Mouse (Mus musculus) adrenal gland, adult 8-10 months (tissue): ENCODE results near the gene Krtap9-5. TPM values are rescaled to one million over a fixed set of nuclear protein-coding genes. Genes with fewer than 3 reads are reported as not detected.

Experiments
- total RNA-seq, 4 experiments: library from RNA; stranded (reverse); gene quantifications; 2 replicates each; pipeline ENCODE4 v1.2.4; 2022

Gene Krtap9-5
- total RNA-seq, 4 experiments from 2014 or later, result not detected

Other genes starting within 250 kb of the Krtap9-5 start
- gene Gm14180, start 214.2 kb upstream of the Krtap9-5 start, total RNA-seq, result not detected
- not detected for gene Gm11595, start 175.6 kb upstream of the Krtap9-5 start, total RNA-seq
- gene Krtap4-8, start 167.8 kb upstream of the Krtap9-5 start, total RNA-seq, result not detected
- not detected for gene Krtap4-9, start 163.3 kb upstream of the Krtap9-5 start, total RNA-seq
- gene Gm11596, start 155.0 kb upstream of the Krtap9-5 start, total RNA-seq, result not detected
- gene Gm11569, start 149.5 kb upstream of the Krtap9-5 start, total RNA-seq, result not detected
- gene Gm11554, start 144.0 kb upstream of the Krtap9-5 start, total RNA-seq, result not detected
- not detected for gene Krtap4-13, start 138.6 kb upstream of the Krtap9-5 start, total RNA-seq
- gene Gm11564, start 132.8 kb upstream of the Krtap9-5 start, total RNA-seq, result not detected
- gene 2300003K06Rik, start 110.4 kb upstream of the Krtap9-5 start, total RNA-seq, result not detected
- not detected for gene Krtap4-16, start 96.9 kb upstream of the Krtap9-5 start, total RNA-seq
- gene Gm11568, start 90.6 kb upstream of the Krtap9-5 start, total RNA-seq, result not detected
- gene Gm11559, start 84.0 kb upstream of the Krtap9-5 start, total RNA-seq, result not detected
- not detected for gene Krtap9-1, start 75.1 kb upstream of the Krtap9-5 start, total RNA-seq
- not detected for gene Gm11567, start 69.3 kb upstream of the Krtap9-5 start, total RNA-seq
- not detected for gene Krtap31-1, start 40.6 kb upstream of the Krtap9-5 start, total RNA-seq
- gene Gm11565, start 33.7 kb upstream of the Krtap9-5 start, total RNA-seq, result not detected
- not detected for gene Krtap31-2, start 12.2 kb upstream of the Krtap9-5 start, total RNA-seq
- gene Krtap29-1, start 30.6 kb downstream of the Krtap9-5 start, total RNA-seq, result not detected
- not detected for gene Krtap16-1, start 38.1 kb downstream of the Krtap9-5 start, total RNA-seq
- not detected for gene Krtap17-1, start 45.5 kb downstream of the Krtap9-5 start, total RNA-seq
- not detected for gene Krt33a, start 67.7 kb downstream of the Krtap9-5 start, total RNA-seq
- not detected for gene Krt33b, start 81.4 kb downstream of the Krtap9-5 start, total RNA-seq
- not detected for gene Krt34, start 93.1 kb downstream of the Krtap9-5 start, total RNA-seq
- gene Krt31, start 102.1 kb downstream of the Krtap9-5 start, total RNA-seq, result not detected
- gene Krt32, start 139.8 kb downstream of the Krtap9-5 start, total RNA-seq, result not detected
- gene Krt35, start 147.8 kb downstream of the Krtap9-5 start, total RNA-seq, result not detected
- gene Krt36, start 157.2 kb downstream of the Krtap9-5 start, total RNA-seq, result under 1 TPM in 2 of 4 experiments, not detected in 2; 0.31 to 0.40 TPM
- not detected for gene Krt13, start 173.1 kb downstream of the Krtap9-5 start, total RNA-seq
- gene Krt15, start 187.5 kb downstream of the Krtap9-5 start, total RNA-seq, result not detected
- 1 to 10 TPM; 1.3 to 4.2 (median 3.7) TPM for gene Krt19, start 200.2 kb downstream of the Krtap9-5 start, total RNA-seq
- under 1 TPM in 1 of 4 experiments, not detected in 3; 0.11 TPM for gene Krt9, start 244.8 kb downstream of the Krtap9-5 start, total RNA-seq